Mouse (Mus musculus) left cerebral cortex, adult 9 months (tissue): ENCODE data around the gene Gipc3.
A peak's percentile ranks its signal among the peaks of the same experiment; 100 is the strongest.

Source experiments
- DNase-seq, 2 experiments: peaks; one replicate each; pipeline ENCODE4 v3.0.0; 2022; ENCODE audit warnings: low spot score in 2 of 2

Gene Gipc3

GRCm38 (mm10) chr10:81342686-81343505 is at the start of gene Gipc3:
Gene Gipc3, minus strand, starts transcription at chr10:81343266.
- DNase-seq = no peak

- DNase-seq = no peak
Measured at GRCm38 (mm10) chr10:81392781-81393185, 49.7 kb upstream of the Gipc3 start, which contains the start of gene Smim24. Gene Smim24, plus strand, starts transcription at chr10:81393051.

DNA sequence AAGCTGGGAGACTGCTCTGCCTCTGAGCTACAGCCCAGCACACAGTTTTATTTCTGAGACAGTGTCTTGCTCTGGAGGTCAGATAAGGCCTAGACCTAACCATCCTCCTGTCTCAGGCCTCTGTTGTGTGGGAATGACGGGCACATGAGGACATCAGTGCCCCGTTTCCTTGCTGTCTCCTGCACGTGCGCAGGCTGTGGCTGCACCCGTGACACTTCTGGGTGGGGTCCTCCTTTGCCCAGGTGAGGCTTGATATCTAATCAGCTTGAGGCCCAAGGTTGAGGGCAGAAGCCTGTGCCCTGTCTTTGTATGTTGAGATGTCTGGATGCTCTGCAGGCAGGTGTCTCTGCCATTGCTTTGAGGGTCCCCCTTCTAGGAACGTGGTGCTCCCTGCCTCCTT is 49.2 kb upstream of the Gipc3 start:
- DNase-seq = no peak

DNA sequence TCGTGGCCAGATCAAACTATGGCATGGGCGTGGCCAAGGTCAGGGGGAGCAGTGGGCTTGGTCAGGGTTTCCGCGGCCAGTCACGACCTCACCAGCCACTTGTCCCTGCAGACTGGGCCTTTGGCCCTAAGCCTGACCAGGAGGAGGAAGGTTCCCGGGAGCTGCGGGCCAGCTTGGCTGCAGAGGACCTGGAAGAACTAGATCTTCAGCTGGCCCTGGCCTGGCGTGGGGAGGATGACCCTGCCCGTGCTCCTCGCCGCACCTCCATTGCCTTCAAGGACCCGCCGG is 47.6 kb upstream of the Gipc3 start:
- DNase-seq = no peak

DNA sequence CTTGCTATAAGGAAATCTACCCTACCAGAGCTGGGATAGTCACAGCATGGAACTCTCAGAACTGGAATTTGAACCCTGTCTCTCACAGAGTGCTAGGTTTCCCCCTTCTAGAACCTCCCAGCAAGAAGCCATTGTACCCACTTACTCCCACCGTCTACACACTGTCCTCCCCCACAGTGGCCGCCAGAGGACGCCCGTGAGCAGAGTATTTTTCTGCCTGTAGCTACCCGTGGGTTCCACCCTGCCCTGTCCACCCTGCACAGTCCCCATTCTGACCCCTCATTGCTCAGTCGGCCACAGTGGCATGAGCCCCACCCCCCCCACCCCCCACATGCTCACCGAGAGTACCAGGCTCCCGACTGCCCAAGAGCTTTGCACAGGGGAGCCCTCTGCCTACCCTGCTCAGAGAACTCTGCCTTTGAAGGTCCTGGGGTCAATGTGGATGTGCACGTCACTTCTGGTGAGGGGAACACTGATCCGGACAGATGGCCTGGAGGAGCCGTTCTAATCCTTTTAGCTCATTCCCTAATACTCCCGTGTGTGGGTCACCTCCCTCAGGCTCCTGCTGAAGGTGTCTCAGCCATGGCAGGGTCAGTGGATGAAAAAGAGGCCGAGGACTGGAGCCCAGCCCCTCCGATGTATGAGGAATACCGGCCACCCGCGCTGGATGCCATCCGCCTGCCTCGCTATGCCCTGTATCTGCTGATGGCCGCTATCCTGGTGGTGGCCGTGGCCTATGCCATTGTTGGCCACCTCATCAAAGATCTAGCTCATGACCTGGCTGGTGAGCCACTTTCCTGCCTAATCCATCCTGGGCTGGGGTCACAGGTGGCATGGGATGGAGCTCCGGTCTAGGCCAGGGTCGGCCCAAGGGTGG is 47.0 kb upstream of the Gipc3 start:
- DNase-seq = peak in 1 of 2 experiments; percentile 75

- DNase-seq = no peak
Measured at GRCm38 (mm10) chr10:81389373-81389772, 46.3 kb upstream of the Gipc3 start.

DNA sequence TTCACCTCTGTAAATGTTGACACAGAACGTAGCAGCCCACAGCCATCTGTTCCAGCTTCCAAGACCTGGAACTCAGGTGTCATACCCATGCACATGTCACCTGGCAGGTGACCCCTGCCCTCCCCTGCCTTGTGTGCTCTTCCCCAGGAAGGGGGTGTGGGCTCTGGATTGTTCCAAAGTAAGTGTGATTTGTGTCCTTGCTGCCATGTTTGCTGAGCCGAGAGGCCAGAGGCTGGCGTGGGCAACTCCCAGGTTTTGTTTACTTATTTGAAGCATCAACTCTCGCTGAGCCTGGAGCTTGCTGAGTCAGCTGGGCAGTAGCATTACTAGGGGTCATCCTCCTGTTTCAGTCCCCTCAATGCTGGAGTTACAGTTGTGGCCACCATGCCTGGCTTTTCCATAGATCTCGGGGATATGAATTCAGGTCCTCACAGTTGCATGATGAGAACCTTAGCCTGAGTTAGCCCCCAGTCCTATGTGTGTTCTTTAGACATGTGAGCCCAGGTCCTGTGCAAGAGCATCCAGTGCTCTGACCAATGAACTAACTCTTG is 45.5 kb upstream of the Gipc3 start, which contains the start of gene Gm48552:
Gene Gm48552, plus strand, starts transcription at position 501 of the 551 bp plus-strand sequence.
- DNase-seq = no peak

DNA sequence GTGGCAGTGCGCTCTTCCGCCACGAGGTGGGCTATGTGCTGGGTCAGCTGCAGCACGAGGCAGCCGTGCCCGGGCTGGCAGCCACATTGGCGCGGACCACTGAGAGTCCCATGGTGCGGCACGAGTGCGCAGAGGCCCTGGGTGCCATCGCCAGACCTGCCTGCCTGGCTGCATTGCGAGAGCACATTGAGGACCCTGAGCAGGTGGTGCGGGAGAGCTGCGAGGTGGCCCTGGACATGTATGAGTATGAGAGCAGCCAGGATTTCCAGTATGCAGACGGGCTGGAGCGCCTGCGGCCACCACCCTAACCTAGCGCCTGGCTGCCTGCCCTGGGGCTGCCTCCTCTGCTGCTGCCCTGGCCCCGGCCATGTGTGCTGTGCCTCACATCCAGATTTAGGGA is 44.6 kb upstream of the Gipc3 start:
- DNase-seq = no peak

DNA sequence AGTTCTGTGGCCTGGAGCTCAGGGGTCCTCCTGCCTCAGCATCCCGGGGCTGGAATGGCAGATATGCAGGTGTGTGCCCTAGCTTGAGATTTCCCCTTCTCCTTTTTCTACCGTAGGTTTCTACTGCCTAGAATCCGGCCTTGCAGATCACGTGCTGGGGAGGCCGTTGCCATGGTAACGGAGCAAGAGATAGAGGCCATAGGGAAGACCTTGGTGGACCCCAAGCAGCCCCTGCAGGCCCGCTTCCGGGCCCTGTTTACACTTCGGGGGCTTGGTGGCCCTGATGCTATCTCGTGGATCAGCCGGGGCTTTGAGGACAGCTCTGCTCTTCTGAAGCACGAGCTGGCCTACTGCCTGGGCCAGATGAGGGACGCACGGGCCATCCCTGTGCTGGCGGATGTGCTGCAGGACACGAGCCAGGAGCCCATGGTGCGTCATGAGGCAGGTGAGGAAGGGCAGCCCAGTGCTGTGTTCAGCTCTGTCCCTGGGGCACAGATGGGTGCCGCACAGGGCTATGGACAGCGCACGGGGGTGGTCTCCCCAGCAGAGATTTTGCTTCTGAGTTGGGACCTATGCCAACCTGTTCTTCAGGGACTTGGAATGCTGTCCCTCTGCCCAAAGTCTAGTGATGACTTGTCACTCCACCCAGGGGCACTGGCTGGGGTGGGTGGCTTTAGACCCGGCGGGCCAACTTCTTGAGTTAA is 42.7 kb upstream of the Gipc3 start:
- no peak for DNase-seq

- no peak for DNase-seq
Measured at GRCm38 (mm10) chr10:81384605-81384982, 41.5 kb upstream of the Gipc3 start.

- peak; percentile 98 to 99 for DNase-seq
Measured at GRCm38 (mm10) chr10:81383802-81384604, 40.9 kb upstream of the Gipc3 start, which contains the start of the genes Dohh and Gm48551. Gene Dohh, plus strand, starts transcription at chr10:81384428. Gene Gm48551, plus strand, starts transcription at chr10:81384466.

GRCm38 (mm10) chr10:81382039-81382438 is 39.0 kb upstream of the Gipc3 start:
- no peak for DNase-seq

- no peak for DNase-seq
Measured at GRCm38 (mm10) chr10:81379809-81380378, 36.8 kb upstream of the Gipc3 start.

DNA sequence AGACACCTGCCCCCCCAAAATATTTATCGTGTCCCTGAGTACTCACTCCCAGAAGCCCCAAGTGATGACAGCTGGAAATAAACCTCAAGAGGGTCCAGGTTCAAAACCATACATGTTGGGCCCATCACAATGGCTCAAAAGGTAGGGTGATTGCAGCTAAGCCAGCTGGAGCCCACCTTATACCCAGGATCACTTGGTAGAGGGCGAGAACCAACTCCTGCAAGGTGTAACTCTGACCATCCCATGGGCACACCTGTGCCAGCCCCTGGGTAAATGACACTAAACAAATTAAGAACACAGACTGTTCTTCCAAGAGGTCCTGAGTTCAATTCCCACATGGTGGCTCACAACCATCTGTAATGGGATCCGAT is 36.1 kb upstream of the Gipc3 start:
- DNase-seq = no peak

GRCm38 (mm10) chr10:81378553-81379182 is 35.6 kb upstream of the Gipc3 start:
- DNase-seq = peak; percentile 99 to 100

DNA sequence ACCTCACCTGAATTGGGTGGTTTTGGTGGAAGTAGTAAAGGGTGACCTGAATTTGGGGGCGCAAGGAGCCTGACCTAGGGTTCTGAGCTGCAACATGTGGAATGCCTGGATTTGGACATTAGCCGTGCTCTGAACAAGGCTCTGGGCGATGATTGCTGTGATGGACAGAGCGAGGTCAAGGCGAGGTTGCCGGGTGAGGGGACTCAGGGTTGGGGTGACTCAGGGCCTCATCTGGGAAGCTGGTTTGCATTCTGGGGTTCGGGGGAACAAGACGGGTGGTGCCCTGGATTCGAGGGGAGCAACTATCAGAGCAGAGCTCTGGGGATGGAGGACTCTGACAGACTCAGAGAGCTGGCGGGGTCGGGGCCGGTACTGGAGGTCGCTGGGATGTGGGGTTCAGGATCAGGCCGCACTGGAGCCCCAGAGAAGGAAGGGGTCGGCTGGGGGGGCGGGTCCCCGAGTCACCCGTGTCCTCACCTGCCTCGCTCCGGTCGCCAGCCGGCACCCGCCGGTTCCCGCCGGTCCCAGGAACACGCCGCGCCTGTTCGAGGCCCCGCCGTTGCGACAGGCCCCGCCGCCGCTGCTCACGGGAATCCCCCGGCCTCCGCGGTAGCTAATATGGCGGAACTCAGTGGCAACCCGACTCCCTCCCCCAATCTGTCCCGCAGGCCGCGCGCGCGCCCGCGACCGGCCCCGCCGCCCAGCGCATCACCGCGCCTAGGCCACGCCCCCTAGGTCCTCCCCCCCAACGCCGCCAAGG is 34.9 kb upstream of the Gipc3 start, which contains the start of gene Fzr1:
Gene Fzr1, minus strand, starts transcription at position 724 of the 760 bp plus-strand sequence.
- no peak for DNase-seq

DNA sequence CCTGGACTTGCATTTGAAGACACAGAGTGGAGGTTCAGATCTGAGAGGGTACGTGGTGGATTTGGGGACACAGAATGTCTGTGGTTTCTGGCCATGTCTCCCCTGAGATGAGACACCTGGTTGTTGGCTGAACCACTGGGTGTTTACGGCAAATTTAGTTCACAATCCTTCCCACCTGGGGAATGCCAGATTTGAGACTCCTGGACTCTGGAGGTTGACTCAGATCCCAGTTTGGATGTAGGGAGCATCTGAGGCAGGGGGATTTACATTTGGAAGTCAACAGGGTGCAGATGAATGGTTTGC is 34.2 kb upstream of the Gipc3 start:
- no peak for DNase-seq

DNA sequence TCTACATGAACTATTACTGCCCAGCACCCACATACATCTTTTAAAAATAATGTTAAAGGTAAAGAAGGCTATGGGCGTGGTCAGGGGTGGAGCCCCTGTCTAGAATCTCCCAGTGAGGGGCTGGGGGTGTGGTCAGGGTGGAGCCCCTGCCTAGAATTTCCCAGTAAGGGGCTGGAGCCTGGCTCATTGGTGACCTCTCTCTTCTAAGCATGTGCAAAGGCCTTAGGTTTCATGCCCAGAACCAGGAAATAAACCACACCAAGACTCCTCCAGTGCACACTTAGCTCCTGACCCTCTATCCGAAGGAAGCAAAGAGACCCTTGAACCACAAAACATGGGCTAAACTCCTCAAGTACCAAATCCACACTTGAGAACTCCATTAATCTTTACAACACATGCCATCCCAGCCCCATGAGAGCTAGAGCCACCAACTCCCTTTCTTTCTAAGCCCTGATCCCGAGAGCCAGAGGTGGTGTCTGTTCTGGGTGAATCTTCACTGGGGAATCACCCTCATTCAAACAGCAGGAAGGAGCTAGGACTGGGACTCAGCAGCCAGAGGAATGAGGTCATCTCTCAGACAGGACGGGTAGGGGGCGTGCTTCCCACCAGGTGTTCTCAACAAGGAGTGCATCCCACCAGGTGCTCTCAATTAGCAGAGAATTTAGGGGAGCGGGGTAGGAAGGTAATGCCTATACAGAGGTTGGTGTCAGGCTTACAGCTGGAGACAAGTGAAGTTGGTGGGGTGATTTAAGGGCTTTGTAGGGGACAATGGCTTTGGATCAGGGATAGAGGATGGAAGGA is 33.7 kb upstream of the Gipc3 start:
- DNase-seq = no peak

- DNase-seq = no peak
Measured at GRCm38 (mm10) chr10:81375322-81375721, 32.3 kb upstream of the Gipc3 start.
